Mouse (Mus musculus): ENCODE data around the gene Gabarap. TPM values are rescaled to one million over a fixed set of nuclear protein-coding genes. Genes with fewer than 3 reads are reported as not detected.
A peak's percentile ranks its signal among the peaks of the same experiment; 100 is the strongest.

Gene Gabarap
- total RNA-seq, 1 experiment from 2014 or later: 344 TPM

DNA sequence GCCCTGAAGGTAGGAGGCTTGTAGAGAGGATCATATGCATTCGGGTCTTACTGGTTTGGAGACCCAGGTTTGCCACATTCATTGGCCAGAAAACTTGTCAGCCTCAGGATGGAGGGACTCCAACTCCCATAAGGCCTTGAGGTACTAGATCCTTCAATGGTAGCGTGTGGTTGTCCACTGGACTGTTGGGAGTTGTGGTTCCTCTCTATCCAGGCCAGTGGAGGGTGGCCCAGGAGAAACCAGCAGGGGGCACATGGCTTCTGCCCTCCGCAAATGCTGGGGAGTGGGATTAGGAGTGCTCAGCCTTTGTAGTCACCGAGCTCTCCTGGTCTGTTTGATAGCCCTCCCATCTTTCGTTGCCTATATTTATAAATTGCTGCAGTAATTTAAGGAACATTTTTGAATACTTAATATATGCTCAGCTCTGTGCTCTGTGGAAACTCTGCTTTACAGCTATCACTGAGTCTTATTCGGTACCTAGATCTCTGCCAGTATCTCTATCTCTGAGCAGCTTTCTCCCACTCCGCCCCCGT, 29.9 kb downstream of the Gabarap start:
- peak; percentile 78 for DNase-seq

DNA sequence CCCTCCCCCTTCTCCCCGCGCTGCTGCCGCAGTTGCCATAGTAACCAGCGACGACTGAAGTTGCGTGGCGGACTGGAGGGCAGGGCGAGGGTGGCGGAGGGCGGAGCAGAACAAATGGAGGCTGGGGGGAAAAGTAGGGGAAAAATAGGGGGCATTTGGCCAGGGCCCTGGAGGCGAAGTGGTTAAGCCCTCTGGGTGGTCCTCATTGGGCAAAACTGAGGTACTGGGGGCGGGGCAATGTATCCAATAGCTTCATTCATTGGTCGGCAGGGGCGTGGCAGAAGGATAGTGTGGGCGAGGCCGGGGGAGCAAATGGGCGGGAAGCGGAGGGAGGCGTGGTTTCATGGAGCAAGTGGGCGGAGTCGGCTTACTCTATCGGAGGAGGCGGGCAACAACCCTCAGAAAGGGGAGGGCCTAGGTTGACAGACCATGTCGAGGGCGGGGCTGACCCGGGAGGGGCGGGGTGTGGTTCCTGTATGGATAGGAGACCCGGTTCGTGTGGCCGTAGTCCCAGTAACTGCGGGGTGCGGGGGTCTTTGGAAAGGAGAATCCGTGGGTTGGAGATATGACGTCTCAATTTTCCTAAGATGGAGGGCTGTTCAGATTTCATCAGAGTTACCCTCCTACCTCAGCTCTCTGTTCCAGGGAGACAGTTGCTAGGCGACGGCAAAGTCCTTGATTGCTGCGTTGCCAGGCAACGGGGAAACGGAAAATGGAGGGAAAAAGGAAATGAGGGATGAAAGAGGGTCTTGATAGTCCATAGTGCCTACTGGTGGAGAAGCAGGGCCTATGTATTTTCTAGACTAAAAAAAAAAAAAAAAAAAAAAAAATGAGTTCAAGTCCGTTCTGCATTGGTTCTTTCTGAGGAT, 30.6 kb downstream of the Gabarap start:
- peak; percentile 99 for DNase-seq

DNA sequence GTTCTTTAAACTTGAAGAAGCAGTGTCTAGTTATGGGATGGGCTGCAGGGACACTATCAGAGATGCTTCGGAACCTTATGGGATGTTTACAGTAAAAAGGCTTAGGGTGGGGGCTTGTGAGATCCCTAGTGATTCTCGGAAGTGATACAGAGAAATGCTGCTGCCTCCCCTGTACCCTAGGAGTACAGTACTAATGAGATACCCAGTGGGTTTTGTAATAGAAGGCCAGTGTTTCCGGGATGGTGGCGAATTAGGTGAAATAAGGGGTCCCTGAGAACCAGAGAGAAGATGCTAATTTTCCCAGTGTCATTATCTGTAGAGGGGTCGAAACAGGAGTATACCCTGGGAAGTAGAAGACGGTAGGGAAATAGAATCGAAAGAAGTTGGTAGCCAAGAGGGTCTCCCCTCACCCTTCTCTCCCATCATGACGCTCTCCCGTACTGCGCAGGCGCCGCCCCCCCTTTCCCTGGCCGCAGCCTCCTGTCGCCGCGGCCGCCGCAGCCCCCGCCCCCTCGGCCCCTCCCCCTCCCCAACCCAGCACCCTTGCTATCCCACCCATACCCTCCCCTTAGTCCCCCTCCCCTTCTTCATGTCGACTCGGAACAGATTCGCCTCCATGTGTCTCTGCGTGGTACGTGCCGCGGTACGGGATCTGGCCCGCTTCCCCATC, 32.7 kb downstream of the Gabarap start:
- DNase-seq: no peak

DNA sequence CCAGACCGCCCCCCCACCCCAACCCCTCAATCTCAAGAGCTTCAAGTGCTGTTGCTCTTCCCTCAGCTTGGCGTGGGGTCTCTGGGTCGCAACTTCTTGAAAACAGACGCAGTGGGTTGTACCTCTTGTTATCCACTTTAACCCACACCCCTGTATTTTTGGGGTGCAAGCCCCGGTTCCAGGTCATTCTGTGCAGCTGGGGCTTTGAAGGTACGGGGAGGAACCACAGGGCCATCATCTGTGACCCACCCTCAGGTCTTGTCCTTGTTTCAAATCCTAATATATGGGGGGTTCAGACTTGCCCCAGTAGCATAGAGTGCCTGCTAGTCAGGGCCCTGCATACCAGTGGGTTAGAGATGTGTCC, 33.2 kb downstream of the Gabarap start:
- DNase-seq: no peak

DNA sequence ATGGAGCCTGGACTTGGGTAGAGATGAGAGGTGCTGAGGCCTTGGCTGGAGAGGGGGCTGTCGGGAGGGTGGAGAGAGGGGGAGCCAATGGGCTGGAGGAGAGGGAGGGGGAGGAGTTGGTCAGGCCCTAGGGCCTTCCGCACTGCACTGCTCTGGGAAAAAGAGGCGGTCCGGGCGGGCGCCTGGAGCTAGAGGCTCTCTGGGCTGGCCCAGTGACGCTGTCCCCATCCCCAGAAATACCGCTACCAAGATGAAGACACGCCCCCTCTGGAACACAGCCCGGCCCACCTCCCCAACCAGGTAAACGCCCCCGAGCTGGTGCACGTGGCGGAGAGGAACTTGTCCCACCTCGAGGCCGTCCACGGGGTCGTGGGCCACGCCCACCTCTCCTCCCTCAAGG, 35.7 kb downstream of the Gabarap start:
- DNase-seq: peak; percentile 72

DNA sequence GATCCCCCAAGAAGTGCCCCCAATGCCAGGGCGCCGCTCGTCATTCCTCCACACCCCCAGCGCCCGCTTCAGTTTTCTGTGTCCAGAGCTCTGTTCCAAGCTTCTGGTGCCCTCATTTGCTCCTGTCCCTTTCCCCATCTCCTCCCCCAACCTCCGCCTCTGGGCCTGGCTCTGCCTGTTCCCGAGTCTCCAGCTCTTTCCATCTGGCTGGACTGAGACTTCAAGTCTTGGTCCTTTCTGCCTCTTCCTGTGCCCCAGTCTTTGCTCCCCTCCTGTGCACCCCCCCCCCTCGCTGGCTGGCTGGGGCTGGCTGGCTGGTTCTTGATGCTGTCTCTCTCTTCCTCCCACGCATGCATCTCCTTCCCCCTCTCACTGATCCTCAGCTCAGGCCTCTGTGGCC, 36.5 kb downstream of the Gabarap start:
- peak; percentile 58 for DNase-seq

DNA sequence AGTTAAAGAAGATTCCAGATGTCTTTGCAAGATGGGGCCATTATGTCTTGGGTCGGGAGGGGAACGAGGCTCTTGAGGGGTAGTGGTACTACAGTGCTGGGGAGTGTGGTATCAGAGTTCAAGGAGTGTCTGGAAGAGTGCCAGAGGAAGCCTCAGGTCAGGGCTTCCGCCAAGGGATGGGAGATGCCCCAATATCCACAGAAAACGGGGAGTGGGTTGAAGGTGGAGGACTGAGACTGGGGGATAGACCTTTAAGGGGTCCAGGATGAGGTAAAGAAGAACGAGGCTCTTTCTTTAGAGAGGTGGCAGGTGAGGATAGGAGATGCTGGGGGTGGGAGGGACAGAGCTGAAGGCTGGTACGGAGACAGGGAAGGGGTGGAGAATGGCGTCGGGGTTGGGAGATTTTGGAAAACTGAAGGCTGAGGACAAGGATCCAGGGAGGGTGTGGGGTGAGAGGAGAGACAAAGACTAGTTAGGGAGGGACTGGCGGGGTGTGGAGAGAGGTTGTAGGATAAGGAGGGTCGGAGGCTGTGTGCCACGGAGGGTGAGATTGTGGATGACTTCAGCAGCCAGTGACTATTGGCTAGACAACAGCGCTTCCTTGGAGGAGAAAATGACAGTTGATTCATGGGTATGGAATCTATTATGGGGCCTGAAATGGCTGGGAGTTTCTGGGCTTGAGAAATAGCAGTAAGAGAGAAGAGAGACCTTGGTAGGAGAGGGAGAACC, 37.6 kb downstream of the Gabarap start:
- no peak for DNase-seq

DNA sequence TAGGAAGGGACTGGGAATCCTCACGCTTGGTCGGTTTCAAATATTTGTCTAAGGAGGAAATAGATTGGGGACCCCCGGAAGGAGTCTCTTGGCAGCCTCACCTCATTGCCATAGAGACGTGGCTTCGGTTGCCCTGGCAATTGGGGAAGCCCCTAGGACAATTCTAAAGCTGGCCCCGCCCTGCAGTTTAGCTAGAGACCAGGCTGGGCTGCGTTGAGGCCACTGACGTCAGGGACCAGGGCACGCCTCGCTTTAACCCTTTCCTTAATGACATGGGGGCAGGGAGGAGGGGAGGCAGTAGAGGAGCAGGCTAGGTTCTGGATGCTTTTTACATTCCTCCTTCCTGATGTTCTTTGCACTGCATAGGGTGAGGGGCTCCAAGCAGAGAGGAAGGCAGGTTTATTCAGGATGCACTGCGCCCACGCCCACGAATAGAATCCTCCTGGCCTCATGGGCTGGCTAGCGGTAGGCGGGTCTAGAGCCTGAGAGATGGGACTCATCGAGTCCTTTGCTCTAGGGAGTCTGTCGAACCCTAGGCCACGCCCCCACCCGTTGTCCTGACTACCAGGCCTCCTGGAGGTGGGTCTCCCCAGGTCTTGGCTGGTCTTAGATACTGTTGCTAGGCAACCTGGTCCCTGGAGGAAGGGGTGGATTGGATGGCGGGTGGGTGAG, 38.3 kb downstream of the Gabarap start:
- DNase-seq: peak; percentile 81

DNA sequence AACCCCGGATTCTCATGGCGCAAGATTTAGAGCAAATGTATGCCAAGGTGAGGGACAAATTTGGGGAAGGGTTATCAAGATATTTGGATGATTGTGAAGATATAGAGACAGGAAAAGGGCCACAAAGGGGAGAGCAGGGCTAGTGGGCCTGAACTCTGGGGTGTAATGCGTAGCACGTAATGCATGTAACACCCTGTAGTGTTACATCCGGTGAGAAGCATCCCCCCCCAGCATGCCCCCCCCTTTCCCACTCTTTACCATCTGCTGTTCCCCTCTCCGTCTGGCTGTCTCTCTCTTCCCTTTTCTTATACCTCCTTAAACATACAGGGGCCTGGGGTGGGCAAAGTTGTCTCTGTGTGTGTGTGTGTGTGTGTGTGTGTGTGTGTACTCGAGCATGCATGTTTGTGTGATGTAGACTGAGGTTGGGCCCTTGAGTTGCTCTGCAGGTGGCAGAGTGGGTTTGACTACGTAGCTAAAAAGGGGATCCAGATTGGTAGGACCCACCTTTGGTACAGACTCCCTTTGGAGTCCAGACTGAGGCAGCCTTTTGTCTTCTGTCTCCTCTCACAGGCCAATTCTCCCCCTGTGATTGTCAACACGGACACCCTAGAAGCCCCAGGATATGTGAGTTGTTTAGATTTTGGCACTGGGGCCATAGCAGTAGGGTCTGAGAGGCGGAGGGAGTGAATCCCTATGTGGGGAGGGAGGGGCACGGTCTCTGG, 39.0 kb downstream of the Gabarap start:
- no peak for DNase-seq

DNA sequence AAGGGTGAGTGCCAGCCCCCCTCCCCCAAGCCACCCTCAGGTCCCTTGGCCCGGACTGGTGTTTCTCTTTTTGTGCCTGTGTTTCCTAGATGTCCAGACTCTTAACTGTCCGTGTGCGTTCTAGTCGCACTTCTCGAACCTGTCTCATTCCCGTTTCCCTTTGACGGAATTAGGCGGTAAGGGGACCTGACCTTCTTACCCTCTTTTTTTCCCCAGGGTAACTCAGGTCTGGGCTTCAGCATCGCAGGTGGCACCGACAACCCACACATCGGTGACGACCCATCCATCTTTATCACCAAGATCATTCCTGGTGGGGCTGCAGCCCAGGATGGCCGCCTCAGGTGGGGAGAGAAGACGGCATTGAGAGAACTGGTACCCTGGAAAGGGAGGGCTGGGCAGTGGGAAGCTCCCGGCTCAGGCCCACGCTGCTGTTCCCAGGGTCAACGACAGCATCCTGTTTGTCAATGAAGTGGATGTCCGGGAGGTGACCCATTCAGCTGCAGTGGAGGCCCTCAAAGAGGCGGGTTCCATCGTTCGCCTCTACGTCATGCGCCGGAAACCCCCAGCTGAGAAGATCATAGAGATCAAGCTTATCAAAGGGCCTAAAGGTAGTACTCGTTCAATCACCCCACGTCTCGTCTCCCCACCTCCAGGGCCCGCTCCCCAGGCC, 39.8 kb downstream of the Gabarap start:
- no peak for DNase-seq

DNA sequence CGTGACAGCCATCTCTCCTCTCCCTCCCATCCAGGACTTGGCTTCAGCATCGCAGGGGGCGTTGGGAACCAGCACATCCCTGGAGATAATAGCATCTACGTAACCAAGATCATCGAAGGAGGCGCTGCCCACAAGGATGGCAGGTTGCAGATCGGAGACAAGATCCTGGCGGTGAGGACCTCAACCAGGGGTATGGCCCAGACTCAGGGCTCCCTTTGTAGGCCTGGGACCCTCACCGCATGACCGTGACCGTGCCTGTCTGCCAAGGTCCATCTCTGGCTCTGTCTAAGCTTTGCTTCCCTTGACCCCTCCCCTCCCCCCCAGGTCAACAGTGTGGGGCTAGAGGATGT, 40.4 kb downstream of the Gabarap start:
- no peak for DNase-seq

DNA sequence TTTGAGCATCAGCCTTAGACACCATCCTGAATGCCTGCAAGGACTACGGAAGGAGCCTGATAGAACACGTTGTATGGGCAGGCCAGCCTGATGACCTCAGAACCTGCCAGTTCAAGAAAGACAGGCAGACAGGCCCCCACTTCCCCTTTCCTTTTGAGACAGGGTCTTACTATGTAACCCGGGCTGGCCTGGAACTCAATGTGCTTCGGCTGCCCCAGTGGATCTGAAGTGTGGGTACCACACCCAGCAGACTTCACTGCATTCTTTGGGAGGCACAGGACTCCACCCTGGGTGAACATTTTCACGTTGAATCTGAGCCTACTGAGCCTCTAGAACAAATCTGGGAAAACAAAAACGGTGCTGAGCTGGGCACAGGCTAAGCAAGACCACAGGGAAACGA, 47.2 kb downstream of the Gabarap start:
- no peak for DNase-seq

DNA sequence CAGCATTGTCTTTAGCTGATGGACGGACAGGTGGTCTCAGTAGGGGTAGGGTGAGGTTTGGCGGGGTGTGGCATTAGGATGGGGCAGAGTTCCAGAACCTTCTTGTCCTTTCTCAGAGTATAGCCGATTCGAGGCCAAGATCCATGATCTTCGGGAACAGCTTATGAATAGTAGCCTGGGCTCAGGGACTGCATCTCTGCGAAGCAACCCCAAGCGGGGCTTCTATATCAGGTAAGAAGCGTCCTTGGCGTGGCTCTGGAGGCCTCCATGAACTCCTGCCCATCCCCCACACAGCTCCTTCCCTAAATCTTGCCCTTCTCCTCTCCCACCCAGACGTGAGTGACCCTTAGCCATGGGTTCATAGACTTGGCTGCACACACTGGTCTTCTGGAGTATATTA, 48.7 kb downstream of the Gabarap start:
- no peak for DNase-seq

DNA sequence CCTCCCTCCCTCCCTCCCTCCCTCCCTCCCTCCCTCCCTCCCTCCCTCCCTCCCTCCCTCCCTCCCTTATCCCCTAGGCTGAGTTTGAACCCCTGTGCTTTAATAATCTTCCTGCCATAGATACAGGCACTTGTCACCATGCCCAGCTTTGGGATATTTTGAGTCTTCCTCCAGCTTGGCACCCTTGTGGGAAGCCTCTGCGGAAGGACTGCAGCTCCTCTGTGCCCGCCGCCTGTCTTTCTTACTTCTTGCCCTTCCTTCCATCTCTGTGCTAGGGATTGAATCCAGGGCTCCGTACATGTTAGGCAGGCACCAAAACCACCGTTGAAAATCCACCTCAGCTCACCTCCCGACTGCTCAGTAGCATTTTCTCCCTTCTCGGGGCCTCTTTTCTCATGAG, 49.2 kb downstream of the Gabarap start:
- no peak for DNase-seq

DNA sequence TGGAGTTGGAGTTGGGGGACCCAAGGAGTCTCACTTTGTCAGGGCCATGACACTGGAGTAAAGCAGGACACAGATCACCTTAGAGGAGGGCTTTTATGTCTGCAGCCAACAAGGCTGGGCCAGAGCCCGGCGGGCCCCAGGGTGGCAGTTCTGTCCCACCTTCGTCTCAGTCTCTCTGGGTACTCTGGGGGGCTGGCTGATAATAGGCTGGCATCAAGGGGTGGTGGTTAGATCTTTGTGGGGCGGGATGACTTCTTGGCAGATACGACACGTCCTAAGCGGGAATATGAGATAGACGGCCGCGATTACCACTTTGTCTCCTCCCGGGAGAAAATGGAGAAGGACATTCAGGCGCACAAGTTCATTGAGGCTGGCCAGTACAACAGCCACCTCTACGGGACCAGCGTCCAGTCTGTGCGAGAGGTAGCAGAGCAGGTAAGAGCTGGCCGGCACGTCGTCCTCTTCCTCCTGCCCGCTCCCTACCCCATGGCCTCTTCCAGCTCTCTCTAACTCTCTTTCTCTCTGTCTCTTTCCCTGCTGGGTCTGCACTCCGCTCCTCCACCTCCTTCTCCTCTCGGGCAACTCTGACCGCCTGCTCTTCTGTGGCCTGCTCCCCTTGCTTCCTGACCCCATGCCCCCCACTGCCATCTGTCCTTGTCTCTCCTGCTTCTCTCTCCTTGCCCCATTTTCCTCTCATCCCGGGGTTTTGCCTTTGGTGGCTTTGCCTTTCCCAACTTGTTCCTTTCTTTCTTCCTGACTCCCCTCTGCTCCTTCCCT, 51.6 kb downstream of the Gabarap start:
- no peak for DNase-seq

DNA sequence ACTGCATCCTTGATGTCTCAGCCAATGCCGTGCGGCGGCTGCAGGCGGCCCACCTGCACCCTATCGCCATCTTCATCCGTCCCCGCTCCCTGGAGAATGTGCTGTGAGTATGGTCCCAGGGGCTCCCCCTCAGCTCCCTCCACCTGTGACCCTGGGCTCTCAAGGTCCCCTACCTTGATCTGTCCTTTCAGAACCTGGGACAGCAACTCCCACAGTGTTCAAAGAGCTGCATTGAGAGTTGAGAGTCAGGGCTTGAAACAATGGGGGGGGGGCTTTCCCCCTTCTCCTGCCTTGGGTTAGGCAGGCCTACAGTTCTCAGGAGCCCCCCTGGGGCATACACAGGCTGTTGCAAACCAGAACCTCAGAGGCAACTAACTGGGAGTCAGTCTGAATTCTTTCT, 52.7 kb downstream of the Gabarap start:
- DNase-seq: no peak
